Mouse (Mus musculus) CH12.LX (cell line): ENCODE measurements around the gene Kalrn.

ENCODE experiments used
- BHLHE40 ChIP-seq: IDR thresholded peaks from 2 replicates; pipeline ENCODE4 v1.6.1; 2011; ENCODE audit warnings: mild to moderate bottlenecking, low read depth, low read length, improper control_type of control experiment
- CHD2 ChIP-seq: IDR thresholded peaks from 2 replicates; pipeline ENCODE4 v1.6.1; 2011; ENCODE audit warnings: low read length, improper control_type of control experiment
- CTCF ChIP-seq, 2 experiments: IDR thresholded peaks in 1 of 2; conservative IDR thresholded peaks in 1 of 2; 2 replicates each; pipeline ENCODE4 v1.5.1; 2011 to 2012; ENCODE audit warnings: low read depth in 2 of 2, low read length in 2 of 2, improper control_type of control experiment in 1 of 2, inconsistent platforms in 1 of 2, mild to moderate bottlenecking in 1 of 2, moderate library complexity in 1 of 2
- EP300 ChIP-seq: IDR thresholded peaks from 2 replicates; pipeline ENCODE4 v1.6.1; 2011; ENCODE audit warnings: low read length, improper control_type of control experiment
- HCFC1 ChIP-seq: IDR thresholded peaks from 2 replicates; pipeline ENCODE4 v1.6.1; 2012; ENCODE audit warnings: low read depth, mild to moderate bottlenecking, inconsistent platforms, low read length, improper control_type of control experiment
- JUND ChIP-seq: conservative IDR thresholded peaks from 2 replicates; pipeline ENCODE4 v1.6.1; 2011; ENCODE audit warnings: low read depth, low read length, improper control_type of control experiment
- MAX ChIP-seq: IDR thresholded peaks from 2 replicates; pipeline ENCODE4 v1.6.1; 2011; ENCODE audit warnings: low read length, improper control_type of control experiment
- NRF1 ChIP-seq: IDR thresholded peaks from 2 replicates; pipeline ENCODE4 v1.6.1; 2014; ENCODE audit warnings: low read depth, mild to moderate bottlenecking, inconsistent platforms, low read length, improper control_type of control experiment, moderate library complexity
- PAX5 ChIP-seq: IDR thresholded peaks from 2 replicates; pipeline ENCODE4 v1.6.1; 2012; ENCODE audit warnings: low read length, inconsistent platforms, mixed read lengths
- POLR2A ChIP-seq: IDR thresholded peaks from 2 replicates; pipeline ENCODE4 v1.6.1; 2011; ENCODE audit warnings: low read depth, mild to moderate bottlenecking, improper control_type of control experiment, low read length
- TCF12 ChIP-seq: IDR thresholded peaks from 2 replicates; pipeline ENCODE4 v1.6.1; 2014; ENCODE audit warnings: low read depth, mild to moderate bottlenecking, inconsistent platforms, low read length, improper control_type of control experiment
- UBTF ChIP-seq: IDR thresholded peaks from 2 replicates; pipeline ENCODE4 v1.6.1; 2012; ENCODE audit warnings: low read depth, mild to moderate bottlenecking, inconsistent platforms, low read length, improper control_type of control experiment, moderate library complexity
- USF1 ChIP-seq: IDR thresholded peaks from 2 replicates; pipeline ENCODE4 v1.6.1; 2014; ENCODE audit warnings: low read depth, mild to moderate bottlenecking, inconsistent platforms, low read length, improper control_type of control experiment

DNA sequence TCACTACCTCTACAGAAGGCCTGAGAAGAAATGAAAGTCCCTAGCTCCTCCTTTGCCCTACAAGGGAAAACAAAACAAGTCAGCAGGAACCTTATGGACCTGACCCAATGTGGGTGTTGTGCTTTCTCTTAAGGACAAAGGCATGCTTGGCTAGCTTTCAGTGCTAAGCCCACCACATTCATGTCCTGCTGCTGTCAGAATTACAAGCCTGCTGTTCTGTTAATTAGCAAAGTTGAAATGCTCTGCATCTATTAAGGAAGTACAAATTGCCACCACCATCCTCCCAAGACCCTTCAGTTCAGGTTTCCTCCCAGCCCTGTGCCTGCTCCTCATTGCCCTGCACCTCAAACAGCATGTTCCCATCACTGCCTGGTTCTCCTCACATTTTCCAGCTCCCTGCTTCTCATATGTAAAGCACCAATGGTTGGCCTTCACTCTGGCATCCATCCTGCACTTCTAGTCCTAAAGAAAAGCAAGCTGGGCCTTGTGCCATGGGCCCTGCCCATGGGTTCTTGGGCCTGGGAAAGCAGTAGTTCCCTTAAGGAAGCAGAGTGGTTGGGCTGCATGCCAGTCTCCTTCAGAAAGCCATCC lies 178.0 kb downstream of the Kalrn start:
- no peak for TF ChIP-seq EP300
- no peak for TF ChIP-seq POLR2A
- no peak for TF ChIP-seq HCFC1
- TF ChIP-seq BHLHE40, result no peak
- TF ChIP-seq JUND, result no peak
- no peak for TF ChIP-seq CTCF (conservative IDR thresholded peaks at IDR 0.05 in 1 of 2, IDR thresholded peaks at IDR 0.05 in 1 of 2; ENCODE audit: low read depth in 2 of 2, low read length in 2 of 2)
- no peak for TF ChIP-seq MAX
- no peak for TF ChIP-seq USF1
- no peak for TF ChIP-seq CHD2
- TF ChIP-seq TCF12, result no peak
- no peak for TF ChIP-seq NRF1
- TF ChIP-seq PAX5, result no peak
- no peak for TF ChIP-seq UBTF
